Comparison of ENCODE assay signal across 15 mouse cellular contexts in the genomic region with DNA sequence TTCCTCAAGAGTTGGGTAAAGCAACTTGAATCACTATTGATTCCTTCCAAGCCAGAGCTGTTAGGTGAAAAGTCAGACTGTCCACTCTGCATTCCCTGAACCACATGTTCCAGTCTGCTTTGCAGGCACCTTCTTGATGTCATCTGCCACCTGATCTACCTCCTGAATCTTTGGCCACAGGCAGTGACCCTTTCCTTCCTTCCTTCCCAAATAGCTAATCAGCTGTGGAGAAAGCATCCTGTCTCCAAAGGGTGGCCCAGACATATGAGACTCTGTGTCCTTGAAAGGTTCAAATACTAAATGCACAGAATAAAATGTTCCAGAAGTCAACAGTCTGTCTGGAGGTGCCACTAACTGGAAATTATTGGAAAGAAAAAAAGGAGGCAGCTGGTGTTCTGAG.
DNase-seq lines count a peak whose midpoint lies in the region; ATAC-seq and TF ChIP-seq lines count a peak whose summit lies in the region.
"Had no signal": no experiment of that assay in that cellular context is flagged by ENCODE, and none has a peak within 500 bp of the region (broad histone marks: within the 10 kb centered on the region; RNA-seq: fewer than 3 reads in every experiment).

No protein-coding gene starts in this region.

- TF ChIP-seq EP300 in liver, postnatal 0 days (IDR thresholded peaks at IDR 0.05; ENCODE audit: low read depth), result peak; percentile 14; the same call in 1 of the 2 replicates

- no peak overlapping the region for H3K9ac ChIP-seq in liver, postnatal 0 days (replicated peaks)
- no peak overlapping the region for H3K9ac ChIP-seq in liver, embryonic 11.5 days (ENCODE audit: low read depth, low read length)
- no peak overlapping the region for H3K9ac ChIP-seq in forebrain, embryonic 15.5 days (replicated peaks)
- 0 out of 2 replicates have a peak overlapping the region, but pooled peaks have one; percentile 10 for H3K9ac ChIP-seq in midbrain, embryonic 11.5 days (ENCODE audit: low read length)
- H3K9ac ChIP-seq: heart, embryonic 15.5 days; limb, embryonic 12.5 days had no signal

- no peak overlapping the region for H3K4me3 ChIP-seq in liver, postnatal 0 days (ENCODE audit: low read depth, low read length)
- H3K4me3 ChIP-seq in liver, embryonic 11.5 days (ENCODE audit: low read depth, low read length), result no peak overlapping the region
- no peak overlapping the region for H3K4me3 ChIP-seq in forebrain, embryonic 15.5 days
- no peak overlapping the region for H3K4me3 ChIP-seq in midbrain, embryonic 11.5 days (ENCODE audit: low read depth, low read length)
- H3K4me3 ChIP-seq in olfactory bulb, adult 2 months (ENCODE audit: insufficient read depth, low read depth, low read length), result no peak overlapping the region
- H3K4me3 ChIP-seq: heart, embryonic 15.5 days; limb, embryonic 12.5 days had no signal

- TF ChIP-seq CTCF in liver, postnatal 0 days (IDR thresholded peaks at IDR 0.05; ENCODE audit: low read depth), result no peak
- TF ChIP-seq CTCF in olfactory bulb, adult 2 months (IDR thresholded peaks at IDR 0.05; ENCODE audit: insufficient read depth, low read depth, low read length), result no peak

- no peaks in the 10 kb centered on the region for H3K9me3 ChIP-seq in liver, postnatal 0 days (ENCODE audit: low read length)
- H3K9me3 ChIP-seq in liver, embryonic 11.5 days (ENCODE audit: control insufficient read depth, low read length), result no peaks in the 10 kb centered on the region
- no peaks in the 10 kb centered on the region for H3K9me3 ChIP-seq in forebrain, embryonic 15.5 days
- H3K9me3 ChIP-seq in midbrain, embryonic 11.5 days (ENCODE audit: control insufficient read depth, low read length), result no peaks in the 10 kb centered on the region
- H3K9me3 ChIP-seq: heart, embryonic 15.5 days; limb, embryonic 12.5 days had no signal

- DNase-seq in liver, postnatal 0 days, result no peak
- no peak for DNase-seq in liver, embryonic 11.5 days (ENCODE audit: low spot score)
- DNase-seq in midbrain, embryonic 11.5 days (ENCODE audit: low spot score, missing footprints), result peak; percentile 80
- no peak for DNase-seq in layer of hippocampus, adult 11-12 months (ENCODE audit: low spot score)
- DNase-seq in thymus, postnatal 10 days (ENCODE audit: low spot score in 2 of 2), result no peak
- DNase-seq: adrenal gland, postnatal 14 days; cerebellum, adult 11 months; gastrocnemius, postnatal 14 days; kidney, adult 11 months; lung, adult 2 months had no signal

- peaks cover 6% of the 10 kb centered on the region for H3K4me1 ChIP-seq in liver, postnatal 0 days (ENCODE audit: insufficient read depth)
- no peaks in the 10 kb centered on the region for H3K4me1 ChIP-seq in liver, embryonic 11.5 days (replicated peaks; ENCODE audit: control insufficient read depth, insufficient read depth, low read length)
- H3K4me1 ChIP-seq in forebrain, embryonic 15.5 days, result peaks cover 27% of the 10 kb centered on the region
- H3K4me1 ChIP-seq in midbrain, embryonic 11.5 days (ENCODE audit: control insufficient read depth, insufficient read depth, low read length), result peaks cover 25% of the 10 kb centered on the region
- peaks cover 9% of the 10 kb centered on the region for H3K4me1 ChIP-seq in olfactory bulb, adult 2 months (ENCODE audit: control insufficient read depth, insufficient read depth, low read length)

- no peaks in the 10 kb centered on the region for H3K27me3 ChIP-seq in liver, postnatal 0 days (ENCODE audit: insufficient read depth, low read length)
- no peaks in the 10 kb centered on the region for H3K27me3 ChIP-seq in liver, embryonic 11.5 days (replicated peaks; ENCODE audit: control insufficient read depth, insufficient read depth, low read length)
- H3K27me3 ChIP-seq in forebrain, embryonic 15.5 days, result no peaks in the 10 kb centered on the region
- H3K27me3 ChIP-seq in midbrain, embryonic 11.5 days (ENCODE audit: control insufficient read depth, insufficient read depth, low read length), result no peaks in the 10 kb centered on the region
- H3K27me3 ChIP-seq: CH12.LX; heart, embryonic 15.5 days had no signal

- H3K4me2 ChIP-seq in liver, postnatal 0 days (ENCODE audit: low read depth, low read length), result no peak overlapping the region
- H3K4me2 ChIP-seq in liver, embryonic 11.5 days, result no peak overlapping the region
- no peak overlapping the region for H3K4me2 ChIP-seq in forebrain, embryonic 15.5 days (replicated peaks)
- H3K4me2 ChIP-seq in midbrain, embryonic 11.5 days, result no peak overlapping the region
- H3K4me2 ChIP-seq: heart, embryonic 15.5 days; limb, embryonic 12.5 days had no signal

- ATAC-seq in liver, postnatal 0 days, result no peak
- ATAC-seq in liver, embryonic 11.5 days (replicated peaks; ENCODE audit: low FRiP score), result no peak
- ATAC-seq in forebrain, embryonic 15.5 days (replicated peaks), result no peak
- ATAC-seq in midbrain, embryonic 11.5 days (ENCODE audit: low FRiP score), result no peak

- H3K36me3 ChIP-seq in liver, postnatal 0 days (replicated peaks; ENCODE audit: insufficient read depth, low read length), result no peaks in the 10 kb centered on the region
- no peaks in the 10 kb centered on the region for H3K36me3 ChIP-seq in liver, embryonic 11.5 days (ENCODE audit: control insufficient read depth, insufficient read depth, low read length)
- H3K36me3 ChIP-seq in forebrain, embryonic 15.5 days, result no peaks in the 10 kb centered on the region
- H3K36me3 ChIP-seq in midbrain, embryonic 11.5 days (ENCODE audit: control insufficient read depth, insufficient read depth, low read length), result no peaks in the 10 kb centered on the region
- H3K36me3 ChIP-seq: heart, embryonic 15.5 days; limb, embryonic 12.5 days had no signal

- no peak overlapping the region for H3K27ac ChIP-seq in liver, postnatal 0 days (ENCODE audit: low read depth)
- no peak overlapping the region for H3K27ac ChIP-seq in liver, embryonic 11.5 days (ENCODE audit: low read depth, low read length)
- H3K27ac ChIP-seq in forebrain, embryonic 15.5 days (replicated peaks), result peak overlapping the region; percentile 73
- H3K27ac ChIP-seq in midbrain, embryonic 11.5 days (ENCODE audit: low read depth, low read length), result peak overlapping the region; percentile 91
- peak overlapping the region; percentile 17 for H3K27ac ChIP-seq in olfactory bulb, adult 2 months (ENCODE audit: insufficient read depth, low read depth, low read length)
- H3K27ac ChIP-seq: limb, embryonic 12.5 days had no signal

- no peak for TF ChIP-seq POLR2A in olfactory bulb, adult 2 months (IDR thresholded peaks at IDR 0.05; ENCODE audit: insufficient read depth, low read depth, low read length)

Comparison
In these comparisons a context has a peak if more than half of its experiments do, and no peak if none do; other contexts are left out.
1. H3K27ac ChIP-seq: peak in forebrain, embryonic 15.5 days (single experiment), midbrain, embryonic 11.5 days (single experiment) and olfactory bulb, adult 2 months (single experiment); none in liver, postnatal 0 days (single experiment) and liver, embryonic 11.5 days (single experiment).